Mouse (Mus musculus): ENCODE results near the gene Timm50.

Timm50 gene

GRCm38 (mm10) chr7:28268042-28268531 lies 43.8 kb downstream of the Timm50 start:
- DNase-seq: peak; percentile 70

GRCm38 (mm10) chr7:28267129-28268041 lies 44.5 kb downstream of the Timm50 start, which contains the start of gene Eid2:
Eid2 (plus strand) TSS chr7:28267881.
- DNase-seq: peak; percentile 89

DNA sequence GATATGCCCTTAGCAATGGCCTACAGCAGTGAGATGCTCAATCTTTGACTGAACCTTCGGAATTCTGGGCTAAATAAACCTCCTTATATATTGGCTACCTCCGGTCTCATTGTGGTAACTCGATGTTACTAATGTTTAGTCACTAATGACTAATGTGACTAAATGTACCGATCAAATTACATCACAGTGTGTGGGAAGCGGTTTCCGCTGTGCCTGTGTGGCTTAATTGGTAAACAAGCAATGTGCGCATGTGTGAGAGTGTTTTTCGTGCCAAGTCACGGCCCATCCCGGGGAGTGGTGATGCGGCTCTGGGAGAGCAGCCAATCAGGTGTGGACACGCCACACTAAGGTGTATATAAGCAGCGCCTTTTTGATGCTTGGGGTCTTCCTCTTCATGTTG lies 46.5 kb downstream of the Timm50 start:
- DNase-seq: no peak

- peak; percentile 77 for DNase-seq
These were observed 48.1 kb downstream of the Timm50 start for GRCm38 (mm10) chr7:28263786-28264185.

- no peak for DNase-seq
These were observed 49.0 kb downstream of the Timm50 start for GRCm38 (mm10) chr7:28262861-28263260.

Data from kidney, postnatal 14 days (tissue).